Mouse (Mus musculus) embryo, embryonic 11.5 days (tissue): ENCODE results near the gene Arrdc2.

Source experiments
- DNase-seq: peaks from one replicate; pipeline ENCODE4 v3.0.0-alpha.2; 2012; ENCODE audit warnings: low read depth, low spot score

Arrdc2 gene

DNA sequence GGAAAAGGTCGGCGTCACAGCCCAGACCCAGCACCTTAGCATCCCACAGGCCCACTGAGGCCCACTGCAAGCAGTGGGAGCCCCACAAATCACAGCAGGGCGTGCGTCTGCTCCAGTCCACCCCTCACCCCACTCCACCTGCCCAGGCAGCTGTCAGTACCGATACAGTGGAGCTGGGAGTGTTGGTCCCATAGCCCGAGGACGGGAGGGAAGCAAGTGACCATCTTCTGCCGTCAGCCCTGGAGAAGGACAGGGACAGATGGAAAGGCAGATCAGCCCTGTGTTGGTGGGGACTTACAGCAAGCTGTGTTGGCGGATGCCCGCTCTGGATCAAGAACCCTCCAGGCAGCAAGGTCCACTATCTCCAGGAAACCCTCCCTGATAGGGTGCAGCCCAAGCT lies 50.5 kb downstream of the Arrdc2 start:
- no peak for DNase-seq

DNA sequence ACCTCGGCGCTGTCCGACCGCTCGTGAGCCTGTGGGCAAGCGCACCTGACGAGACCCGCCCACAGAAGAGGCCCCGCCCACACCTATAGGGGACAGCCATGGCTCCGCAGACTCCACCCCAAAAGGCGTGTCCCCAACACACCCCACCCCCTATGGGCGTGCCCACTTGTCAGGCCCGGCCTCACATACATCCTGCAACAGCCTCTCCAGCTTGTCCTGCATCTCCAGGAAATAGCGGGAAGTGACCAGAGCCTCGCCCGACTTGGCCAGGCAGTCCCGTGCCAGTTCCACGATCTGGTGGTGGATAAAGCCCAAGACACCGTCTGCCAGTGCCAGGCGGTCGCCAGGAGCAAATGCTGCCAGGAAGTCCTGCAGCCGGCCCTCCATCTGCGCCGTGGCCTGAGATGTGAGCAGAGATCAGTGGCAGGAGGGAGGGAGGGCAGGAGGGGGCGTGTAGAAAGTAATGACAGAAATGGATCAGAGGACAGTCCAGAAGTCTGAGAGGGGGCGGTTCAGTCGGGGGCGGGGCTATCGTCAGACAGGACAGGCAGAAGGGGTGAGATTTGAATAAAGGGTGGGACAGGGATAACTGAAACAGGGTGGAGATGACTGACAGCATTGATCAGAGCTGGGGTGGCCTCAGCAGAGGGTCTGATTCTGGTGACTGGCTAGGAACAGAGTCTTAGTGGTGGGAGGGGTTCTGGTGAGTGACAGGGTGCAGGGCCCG lies 51.4 kb downstream of the Arrdc2 start:
- no peak for DNase-seq

DNA sequence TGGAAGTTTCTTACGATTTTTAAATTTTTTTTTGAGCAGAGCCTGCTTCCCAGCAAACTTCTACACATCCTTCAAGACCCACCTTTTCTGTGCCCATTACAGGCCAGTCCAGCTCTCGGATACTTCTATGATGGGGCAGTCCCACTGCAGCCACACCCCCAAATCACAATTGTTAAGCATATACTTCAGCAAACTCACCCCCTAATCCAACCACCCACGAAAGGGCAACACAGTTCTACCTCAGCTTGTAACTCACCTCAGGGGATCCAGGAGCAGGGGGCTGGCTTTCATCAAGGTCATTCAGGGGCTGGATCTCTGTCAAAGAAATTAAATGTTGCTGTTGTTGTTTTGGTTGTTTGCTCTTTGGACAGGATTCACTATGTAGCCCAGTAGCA lies 52.5 kb downstream of the Arrdc2 start:
- DNase-seq, result no peak

DNA sequence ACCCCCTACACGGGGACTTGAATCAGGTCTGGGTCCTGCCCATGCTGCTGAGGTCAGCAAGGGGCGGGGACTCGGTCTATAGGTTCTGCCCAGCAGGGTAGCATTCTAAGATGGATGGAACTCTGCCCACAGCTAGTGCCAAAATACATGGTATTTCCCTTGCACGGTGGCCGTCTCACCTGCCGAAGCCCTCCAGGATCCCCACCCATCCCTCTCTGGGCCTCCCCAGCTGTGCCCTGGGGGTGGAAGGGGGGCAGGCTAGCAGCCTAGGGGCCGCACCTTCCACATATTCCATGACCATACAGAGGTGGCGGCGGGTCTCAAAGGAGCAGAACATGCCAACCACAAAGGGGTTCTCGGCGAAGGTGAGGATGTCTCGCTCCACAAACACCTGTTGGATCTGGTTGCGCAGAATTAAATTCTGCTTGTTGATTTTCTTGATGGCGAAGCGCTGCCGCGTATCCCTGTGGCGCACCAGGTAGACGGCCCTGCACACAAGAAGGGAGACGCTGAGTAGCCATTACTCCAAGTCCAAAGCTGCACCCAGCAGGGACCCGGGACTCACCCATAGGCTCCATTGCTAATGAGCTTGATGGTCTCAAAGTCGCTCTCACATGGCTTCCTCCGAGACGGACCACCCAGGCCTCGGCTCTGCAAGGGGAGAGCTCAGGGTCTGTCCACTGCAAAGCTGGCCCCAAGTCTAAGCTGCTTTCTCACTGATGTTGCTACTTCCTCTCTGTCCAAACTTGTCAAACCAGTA lies 53.0 kb downstream of the Arrdc2 start:
- no peak for DNase-seq
